Mouse (Mus musculus): ENCODE measurements at regions not wholly inside any gene's neighbourhood (a gene's known extent, or its start where the extent isn't known, plus 50 kb on each side); places are given as distances from the start of the nearest gene placed in this dataset.

DNA sequence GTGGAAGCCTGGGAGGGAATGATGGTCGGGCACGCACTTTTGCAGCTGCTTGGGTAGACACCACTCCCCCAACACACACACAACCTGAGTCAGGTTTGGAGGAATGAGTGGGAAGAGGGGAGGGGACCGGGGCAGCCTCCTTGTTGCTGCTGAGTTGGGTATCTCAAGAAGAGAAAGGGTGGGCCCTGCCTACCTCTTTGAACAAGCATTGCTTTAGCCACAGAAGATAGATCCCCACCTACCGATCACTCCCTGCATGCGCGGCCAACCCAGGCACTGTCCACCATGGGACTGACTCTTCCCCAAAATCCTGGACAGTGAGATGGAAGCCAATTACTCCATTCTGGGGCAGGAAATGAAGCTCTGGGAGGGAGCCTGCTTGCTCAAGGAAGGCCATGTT, 243.2 kb downstream of the Cbln1 start:
- no peak overlapping the region for H3K4me3 ChIP-seq (ENCODE audit: low read depth, low read length)
- WGBS, result 95% methylated on average over 6 of the region's 6 CpGs

DNA sequence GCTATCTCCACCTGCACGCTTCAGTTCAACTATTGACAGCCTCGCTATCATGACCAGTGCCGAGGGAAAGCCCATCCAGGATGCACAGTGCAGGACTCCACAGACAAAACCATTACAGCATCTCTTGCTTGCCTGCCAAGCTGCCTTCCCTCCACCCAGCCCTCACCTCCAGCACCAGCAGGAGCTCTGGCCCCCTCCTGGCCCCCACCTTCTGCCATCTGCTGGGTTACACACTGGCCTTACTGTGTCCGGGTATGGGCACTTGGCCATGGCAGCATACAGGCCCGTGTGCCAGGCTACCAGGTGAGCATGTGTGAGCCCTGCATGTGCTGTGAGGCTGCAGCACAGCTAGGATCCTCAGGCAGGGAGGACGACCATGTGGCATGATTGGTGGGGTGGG, 243.6 kb downstream of the Cbln1 start:
- Histone ChIP-seq H3K27me3 (ENCODE audit: insufficient read depth, low read length) (no peaks in the 10 kb centered on the region), H3K9ac (no peak overlapping the region), H3K4me3 (ENCODE audit: low read depth, low read length) (no peak overlapping the region), H3K27ac (ENCODE audit: low read depth, low read length) (no peak overlapping the region), H3K36me3 (ENCODE audit: insufficient read depth) (no peaks in the 10 kb centered on the region), H3K4me1 (ENCODE audit: insufficient read depth) (no peaks in the 10 kb centered on the region), H3K4me2 (ENCODE audit: low read depth) (no peak overlapping the region), H3K9me3 (ENCODE audit: low read length) (no peaks in the 10 kb centered on the region)
- ATAC-seq (no peak), DNase-seq (no peak)
- no peak for TF ChIP-seq CTCF (IDR thresholded peaks at IDR 0.05; ENCODE audit: low read depth)
- WGBS, result 75% methylated on average over 6 of the region's 6 CpGs

More for the DNA sequence above, 243.2 kb downstream of the Cbln1 start:
- no peak overlapping the region for H3K9ac ChIP-seq
- H3K4me1 ChIP-seq (ENCODE audit: insufficient read depth), result no peaks in the 10 kb centered on the region
- H3K36me3 ChIP-seq (ENCODE audit: insufficient read depth), result no peaks in the 10 kb centered on the region
- no peak overlapping the region for H3K27ac ChIP-seq (ENCODE audit: low read depth, low read length)
- DNase-seq (no peak), ATAC-seq (no peak)
- TF ChIP-seq CTCF (IDR thresholded peaks at IDR 0.05; ENCODE audit: low read depth), result no peak
- H3K9me3 ChIP-seq (ENCODE audit: low read length), result no peaks in the 10 kb centered on the region
- no peaks in the 10 kb centered on the region for H3K27me3 ChIP-seq (ENCODE audit: insufficient read depth, low read length)
- H3K4me2 ChIP-seq (ENCODE audit: low read depth), result no peak overlapping the region

DNA sequence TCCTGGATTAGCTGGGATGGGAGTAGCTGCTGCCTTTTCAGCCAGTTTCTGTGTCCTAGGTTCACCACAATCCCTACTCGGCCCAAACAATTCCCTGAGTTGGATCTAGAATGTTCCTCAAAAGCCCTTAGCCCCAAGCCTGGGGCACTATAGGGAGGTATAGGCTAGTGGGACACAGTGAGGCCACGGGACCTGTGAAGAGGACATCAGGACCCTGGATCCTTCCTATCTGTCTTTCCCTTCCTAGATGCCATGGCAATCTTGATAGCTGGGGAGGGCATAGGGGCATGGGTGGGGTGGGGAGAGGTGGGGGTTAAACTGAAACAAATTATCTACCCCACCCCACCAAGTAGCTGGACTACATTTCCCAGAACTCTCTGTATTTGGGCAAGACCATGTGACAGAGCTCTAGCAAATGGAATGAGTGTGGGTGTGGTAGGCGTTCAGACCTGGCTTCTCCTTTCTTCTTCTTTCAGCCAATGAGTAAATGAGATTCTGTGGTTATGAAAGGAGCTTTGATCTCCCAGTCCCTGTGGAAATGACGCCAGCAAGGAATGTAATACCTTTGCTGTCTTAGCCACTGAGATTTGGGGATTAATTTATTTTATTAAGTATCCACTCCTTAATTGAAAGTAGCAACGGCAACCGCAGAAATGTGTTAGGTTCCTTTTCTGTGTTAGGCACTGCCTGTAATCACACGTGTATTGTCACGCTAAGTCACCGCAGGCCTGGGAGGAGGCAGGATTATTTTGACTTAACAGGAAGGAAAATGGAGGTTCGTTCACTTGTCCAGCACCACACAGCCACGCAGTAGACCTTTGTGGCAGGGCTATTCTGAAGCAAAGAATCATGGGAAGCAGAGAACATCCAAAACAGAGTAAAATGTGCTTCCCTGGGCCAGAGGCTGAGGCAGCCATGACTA, 246.6 kb downstream of the Cbln1 start:
- Histone ChIP-seq H3K27ac (ENCODE audit: low read depth, low read length) (no peak overlapping the region), H3K4me3 (ENCODE audit: low read depth, low read length) (no peak overlapping the region), H3K36me3 (ENCODE audit: insufficient read depth) (no peaks in the 10 kb centered on the region), H3K9me3 (ENCODE audit: low read length) (no peaks in the 10 kb centered on the region), H3K4me2 (ENCODE audit: low read depth) (no peak overlapping the region), H3K27me3 (ENCODE audit: insufficient read depth, low read length) (no peaks in the 10 kb centered on the region), H3K9ac (no peak overlapping the region), H3K4me1 (ENCODE audit: insufficient read depth) (no peaks in the 10 kb centered on the region)
- no peak for TF ChIP-seq CTCF (IDR thresholded peaks at IDR 0.05; ENCODE audit: low read depth)
- ATAC-seq (peak; percentile 84), DNase-seq (peak; percentile 46)
- whole genome bisulfite sequencing, result 63% methylated on average over 11 of the region's 11 CpGs

DNA sequence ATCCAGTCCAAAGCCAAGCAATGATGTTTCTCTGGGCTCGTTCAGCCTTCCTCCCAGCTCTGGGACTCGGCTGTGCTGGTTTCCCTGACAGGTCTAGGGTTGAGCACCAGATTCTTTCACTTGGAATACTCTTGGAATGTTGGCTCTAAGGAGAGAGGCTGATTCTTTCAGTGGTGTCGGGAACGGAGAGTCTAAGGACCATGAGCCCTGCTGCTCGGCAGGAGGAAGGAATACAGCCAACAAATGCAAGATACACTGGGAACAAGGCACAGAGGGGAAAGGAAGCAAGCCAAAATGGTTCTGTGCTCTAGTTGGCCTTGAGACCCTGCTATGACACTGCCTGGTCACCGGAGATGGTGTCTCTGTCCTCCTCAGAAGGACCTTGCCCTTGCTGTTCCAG, 251.8 kb downstream of the Cbln1 start:
- Histone ChIP-seq H3K4me1 (ENCODE audit: insufficient read depth) (no peaks in the 10 kb centered on the region), H3K9me3 (ENCODE audit: low read length) (no peaks in the 10 kb centered on the region), H3K27ac (ENCODE audit: low read depth, low read length) (no peak overlapping the region), H3K36me3 (ENCODE audit: insufficient read depth) (no peaks in the 10 kb centered on the region), H3K27me3 (ENCODE audit: insufficient read depth, low read length) (no peaks in the 10 kb centered on the region), H3K4me3 (ENCODE audit: low read depth, low read length) (no peak overlapping the region), H3K4me2 (ENCODE audit: low read depth) (no peak overlapping the region), H3K9ac (no peak overlapping the region)
- TF ChIP-seq CTCF (IDR thresholded peaks at IDR 0.05; ENCODE audit: low read depth), result no peak
- ATAC-seq, result no peak
- no peak for DNase-seq
- WGBS, result 70% methylated on average over 6 of the region's 6 CpGs

DNA sequence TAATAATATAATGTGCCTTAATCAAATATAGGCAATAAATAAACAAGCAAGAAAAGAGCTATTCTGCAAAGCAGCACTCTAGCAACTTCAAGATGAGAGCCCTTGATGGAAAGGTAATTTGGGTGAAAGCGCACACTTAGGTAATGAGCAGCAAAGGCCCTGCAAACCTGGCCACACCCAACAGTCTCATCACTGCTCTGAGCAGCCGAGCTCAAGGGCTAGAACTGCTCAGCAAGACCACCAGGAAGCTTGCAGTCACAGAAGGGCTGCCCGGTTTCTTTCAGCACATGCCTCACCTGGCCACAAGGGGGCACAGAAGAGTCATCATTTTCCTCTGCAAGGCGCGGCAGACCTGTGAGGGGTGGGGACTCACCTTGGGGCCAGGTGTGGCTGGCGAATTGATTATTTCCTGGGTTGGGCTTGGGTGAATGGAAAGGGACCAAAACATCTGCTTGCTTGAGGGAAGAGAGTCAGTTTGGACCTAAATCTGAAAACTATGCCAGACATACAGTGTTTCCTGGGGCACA, 253.4 kb downstream of the Cbln1 start:
- H3K27ac ChIP-seq (ENCODE audit: low read depth, low read length), result 0 out of 2 replicates have a peak overlapping the region, but pooled peaks have one; percentile 5
- H3K27me3 ChIP-seq (ENCODE audit: insufficient read depth, low read length), result no peaks in the 10 kb centered on the region
- no peak overlapping the region for H3K4me3 ChIP-seq (ENCODE audit: low read depth, low read length)
- H3K9me3 ChIP-seq (ENCODE audit: low read length), result no peaks in the 10 kb centered on the region
- no peaks in the 10 kb centered on the region for H3K4me1 ChIP-seq (ENCODE audit: insufficient read depth)
- peak; percentile 72 for TF ChIP-seq CTCF (IDR thresholded peaks at IDR 0.05; ENCODE audit: low read depth)
- no peaks in the 10 kb centered on the region for H3K36me3 ChIP-seq (ENCODE audit: insufficient read depth)
- ATAC-seq, result peak; percentile 36; the same call in 1 of the 2 replicates
- WGBS, result 17% methylated on average over 6 of the region's 6 CpGs
- no peak overlapping the region for H3K9ac ChIP-seq
- H3K4me2 ChIP-seq (ENCODE audit: low read depth), result no peak overlapping the region
- peak; percentile 59 for DNase-seq

DNA sequence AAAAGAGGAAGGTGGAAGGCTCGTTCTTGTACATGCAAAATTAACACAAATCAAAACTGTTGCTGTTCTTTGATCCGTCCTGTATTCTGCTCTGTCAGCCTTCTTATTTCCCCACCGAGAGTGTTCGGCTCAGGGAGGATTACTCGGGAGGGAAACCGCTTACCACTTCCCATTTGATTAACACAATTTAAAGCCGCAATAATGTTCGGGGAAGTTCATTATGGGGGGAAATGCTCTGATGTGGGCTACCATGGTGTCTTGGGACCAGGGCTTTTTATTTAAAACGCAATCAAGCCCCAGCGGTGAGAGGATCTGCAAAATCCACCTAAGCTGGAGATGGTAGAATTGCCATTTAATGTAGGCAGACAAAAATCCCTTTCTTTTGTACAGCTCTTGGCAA, 257.4 kb downstream of the Cbln1 start:
- ATAC-seq, result no peak
- no peak for DNase-seq
- no peak for TF ChIP-seq CTCF (IDR thresholded peaks at IDR 0.05; ENCODE audit: low read depth)
- no peaks in the 10 kb centered on the region for H3K4me1 ChIP-seq (ENCODE audit: insufficient read depth)
- no peak overlapping the region for H3K4me2 ChIP-seq (ENCODE audit: low read depth)
- H3K9me3 ChIP-seq (ENCODE audit: low read length), result no peaks in the 10 kb centered on the region
- 44% methylated on average over 10 of the region's 10 CpGs for WGBS
- H3K4me3 ChIP-seq (ENCODE audit: low read depth, low read length), result no peak overlapping the region
- no peaks in the 10 kb centered on the region for H3K27me3 ChIP-seq (ENCODE audit: insufficient read depth, low read length)
- no peak overlapping the region for H3K27ac ChIP-seq (ENCODE audit: low read depth, low read length)
- H3K9ac ChIP-seq, result no peak overlapping the region
- no peaks in the 10 kb centered on the region for H3K36me3 ChIP-seq (ENCODE audit: insufficient read depth)

DNA sequence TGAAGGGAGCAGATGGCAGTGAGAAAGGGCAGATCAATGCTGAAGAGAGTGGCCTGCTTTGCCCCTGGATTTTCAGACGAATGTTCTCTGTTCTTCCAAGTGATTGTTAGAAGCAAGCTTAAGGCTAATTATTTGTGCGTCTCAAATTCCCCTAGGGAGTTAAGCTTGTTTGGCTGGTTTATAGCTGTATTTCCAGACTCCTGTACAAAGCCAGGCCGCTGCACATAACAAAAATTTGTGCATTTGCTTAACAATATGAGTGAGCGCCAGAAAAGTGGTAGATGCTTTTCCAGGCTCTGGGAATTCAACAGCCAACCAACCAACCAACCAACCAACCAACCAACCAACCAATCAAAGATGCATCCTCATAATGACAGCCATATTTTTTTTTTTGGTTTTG, 261.9 kb downstream of the Cbln1 start:
- no peaks in the 10 kb centered on the region for H3K4me1 ChIP-seq (ENCODE audit: insufficient read depth)
- H3K27me3 ChIP-seq (ENCODE audit: insufficient read depth, low read length), result no peaks in the 10 kb centered on the region
- WGBS, result 35% methylated on average over 4 of the region's 4 CpGs
- H3K9me3 ChIP-seq (ENCODE audit: low read length), result no peaks in the 10 kb centered on the region
- no peak overlapping the region for H3K4me2 ChIP-seq (ENCODE audit: low read depth)
- no peak overlapping the region for H3K4me3 ChIP-seq (ENCODE audit: low read depth, low read length)
- no peaks in the 10 kb centered on the region for H3K36me3 ChIP-seq (ENCODE audit: insufficient read depth)
- ATAC-seq (no peak), DNase-seq (no peak)
- TF ChIP-seq CTCF (IDR thresholded peaks at IDR 0.05; ENCODE audit: low read depth), result no peak
- no peak overlapping the region for H3K9ac ChIP-seq
- no peak overlapping the region for H3K27ac ChIP-seq (ENCODE audit: low read depth, low read length)
